Mouse (Mus musculus) erythroblast, embryonic 14.5 days (primary cell): ENCODE measurements around the gene Rtp4. TPM values are rescaled to one million over a fixed set of nuclear protein-coding genes. Genes with fewer than 3 reads are reported as not detected.

Experiments used
- H3K27me3 ChIP-seq: 2 replicates; pipeline ENCODE4 v1.6.1; 2012; ENCODE audit warnings: inconsistent platforms; ENCODE audit not compliant: control insufficient read depth
- H3K36me3 ChIP-seq: 2 replicates; pipeline ENCODE4 v1.6.1; 2012; ENCODE audit warnings: mild to moderate bottlenecking, inconsistent platforms; ENCODE audit not compliant: control insufficient read depth
- H3K4me1 ChIP-seq: 2 replicates; pipeline ENCODE4 v1.6.1; 2012; ENCODE audit warnings: inconsistent platforms; ENCODE audit not compliant: control insufficient read depth
- H3K4me3 ChIP-seq: replicated peaks from 2 replicates; pipeline ENCODE3; 2012; ENCODE audit warnings: moderate library complexity, mild to moderate bottlenecking, inconsistent platforms
- H3K9me3 ChIP-seq: 2 replicates; pipeline ENCODE4 v1.6.1; 2012; ENCODE audit warnings: low read length, inconsistent platforms, mixed read lengths; ENCODE audit not compliant: control insufficient read depth
- GATA1 ChIP-seq: IDR thresholded peaks from 2 replicates; pipeline ENCODE4 v1.6.1; 2012; ENCODE audit warnings: low read length, inconsistent platforms, mixed read lengths
- TAL1 ChIP-seq: IDR thresholded peaks from 3 replicates; pipeline ENCODE4 v1.6.1; 2012; ENCODE audit warnings: low read length, inconsistent platforms, mixed read lengths
- polyA plus RNA-seq: library from polyadenylated mRNA; stranded (reverse); fragments of >175 nt; gene quantifications from 2 replicates; pipeline ENCODE4 v1.2.3, GENCODE M21; 2012

Rtp4 gene
- polyA plus RNA-seq, 1 experiment = 0.02 TPM

GRCm38 (mm10) chr16:23592501-23592900, 72.4 kb downstream of the Rtp4 start:
- TF ChIP-seq GATA1 = no peak
- no peak for TF ChIP-seq TAL1
- no peaks in the 10 kb centered on the region for H3K4me1 ChIP-seq
- no peaks in the 10 kb centered on the region for H3K27me3 ChIP-seq

DNA sequence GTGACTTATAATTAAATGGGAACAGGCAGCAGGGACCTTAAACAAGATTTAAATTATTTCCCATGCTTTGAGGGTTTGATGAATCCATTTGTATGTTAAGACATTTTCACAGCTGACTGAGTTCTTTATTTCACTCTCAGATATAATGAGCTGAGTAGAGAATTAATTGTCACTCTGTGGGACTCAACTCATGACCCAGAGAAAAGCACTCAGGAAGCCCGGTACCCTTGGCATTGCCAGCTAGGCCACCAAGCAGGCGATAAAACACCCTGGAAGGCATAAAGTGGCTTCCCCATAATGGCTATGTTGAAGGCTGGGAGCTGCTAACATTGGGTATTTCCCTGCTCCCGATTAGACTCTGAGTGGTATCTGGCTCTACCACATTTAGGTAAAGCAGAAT, 76.6 kb downstream of the Rtp4 start:
- no peak for TF ChIP-seq TAL1
- no peak for TF ChIP-seq GATA1
- no peaks in the 10 kb centered on the region for H3K36me3 ChIP-seq
- H3K4me1 ChIP-seq = no peaks in the 10 kb centered on the region
- no peak overlapping the region for H3K4me3 ChIP-seq
- no peaks in the 10 kb centered on the region for H3K27me3 ChIP-seq
- no peaks in the 10 kb centered on the region; the same call in 1 of the 2 replicates for H3K9me3 ChIP-seq

More at GRCm38 (mm10) chr16:23592501-23592900, 72.4 kb downstream of the Rtp4 start:
- H3K36me3 ChIP-seq = no peaks in the 10 kb centered on the region
- H3K4me3 ChIP-seq = no peak overlapping the region
- no peaks in the 10 kb centered on the region for H3K9me3 ChIP-seq

DNA sequence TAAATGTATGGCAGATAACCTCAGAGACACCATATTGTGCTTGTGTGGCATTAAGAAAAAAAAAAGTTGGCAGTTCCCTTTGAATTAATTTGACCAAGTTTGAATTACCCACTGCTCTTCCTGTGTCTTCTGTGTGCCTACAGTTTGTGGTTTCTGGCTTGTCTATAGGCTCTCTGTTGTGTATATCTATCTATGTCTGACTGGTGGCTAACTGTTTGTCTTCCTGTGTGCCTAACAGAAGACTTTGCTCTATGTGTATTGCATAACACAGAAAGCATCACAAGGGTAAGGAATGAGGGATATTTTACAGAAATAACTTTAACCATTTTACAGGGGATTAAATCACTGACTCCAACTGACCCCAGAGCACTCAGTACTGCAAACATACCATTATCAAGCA, 77.9 kb downstream of the Rtp4 start:
- TF ChIP-seq TAL1 = no peak
- TF ChIP-seq GATA1 = no peak
- Histone ChIP-seq H3K4me1 (no peaks in the 10 kb centered on the region), H3K27me3 (no peaks in the 10 kb centered on the region), H3K36me3 (no peaks in the 10 kb centered on the region), H3K9me3 (no peaks in the 10 kb centered on the region; the same call in 1 of the 2 replicates), H3K4me3 (no peak overlapping the region)

GRCm38 (mm10) chr16:23606220-23606619, 86.1 kb downstream of the Rtp4 start:
- no peak for TF ChIP-seq TAL1
- no peak overlapping the region for H3K4me3 ChIP-seq

GRCm38 (mm10) chr16:23606651-23607050, 86.6 kb downstream of the Rtp4 start:
- no peaks in the 10 kb centered on the region for H3K9me3 ChIP-seq
- no peaks in the 10 kb centered on the region for H3K4me1 ChIP-seq
- TF ChIP-seq TAL1 (no peak), GATA1 (no peak)
- H3K36me3 ChIP-seq = no peaks in the 10 kb centered on the region
- H3K4me3 ChIP-seq = no peak overlapping the region
- no peaks in the 10 kb centered on the region for H3K27me3 ChIP-seq

More at GRCm38 (mm10) chr16:23606220-23606619, 86.1 kb downstream of the Rtp4 start:
- H3K36me3 ChIP-seq = no peaks in the 10 kb centered on the region
- H3K27me3 ChIP-seq = no peaks in the 10 kb centered on the region
- H3K4me1 ChIP-seq = no peaks in the 10 kb centered on the region
- H3K9me3 ChIP-seq = no peaks in the 10 kb centered on the region

DNA sequence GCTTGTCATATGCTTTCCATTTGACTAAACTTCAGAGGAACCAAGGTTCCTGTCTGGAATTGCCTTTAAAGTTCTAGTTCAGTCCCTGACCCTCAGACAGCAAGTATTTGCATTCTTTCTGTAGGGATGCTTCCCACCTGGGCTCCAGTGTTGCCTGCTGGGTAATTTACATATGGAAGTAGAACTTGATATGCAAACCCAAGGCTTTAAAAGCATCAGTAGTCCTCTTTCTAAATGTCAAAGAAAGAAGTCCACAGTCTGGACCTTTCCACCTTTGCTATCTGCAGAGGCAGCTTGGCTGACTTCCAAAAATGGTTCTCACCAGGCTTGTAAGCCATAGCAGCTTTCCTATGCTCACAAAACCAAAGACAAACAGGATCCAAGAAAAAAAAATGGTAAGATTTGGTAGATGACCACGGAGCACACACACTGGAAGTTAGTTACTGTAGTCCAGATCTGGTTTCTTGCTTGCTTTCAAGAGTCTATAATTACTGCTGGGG, 87.9 kb downstream of the Rtp4 start:
- Histone ChIP-seq H3K27me3 (no peaks in the 10 kb centered on the region), H3K9me3 (no peaks in the 10 kb centered on the region), H3K4me3 (no peak overlapping the region), H3K36me3 (no peaks in the 10 kb centered on the region), H3K4me1 (no peaks in the 10 kb centered on the region)
- TF ChIP-seq TAL1 (no peak), GATA1 (no peak)

DNA sequence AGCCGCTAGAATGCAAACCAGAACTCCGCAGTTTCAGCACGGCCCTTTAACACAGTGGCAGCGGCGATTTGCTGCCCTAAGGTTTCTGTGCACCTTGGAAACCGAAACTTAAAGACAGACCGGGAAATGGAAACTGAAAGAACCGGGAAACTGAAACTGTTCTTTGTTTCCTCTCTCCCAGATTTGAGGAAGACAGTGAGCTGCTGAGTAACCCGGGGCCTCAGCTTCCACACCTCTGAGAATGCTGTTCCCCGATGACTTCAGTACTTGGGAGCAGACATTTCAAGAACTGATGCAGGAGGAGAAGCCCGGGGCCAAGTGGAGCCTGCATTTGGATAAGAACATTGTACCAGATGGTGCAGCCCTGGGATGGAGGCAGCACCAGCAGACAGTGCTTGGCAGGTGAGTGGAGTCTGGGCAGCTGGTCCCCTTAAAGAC, 89.7 kb downstream of the Rtp4 start:
- Histone ChIP-seq H3K9me3 (no peaks in the 10 kb centered on the region), H3K36me3 (no peaks in the 10 kb centered on the region), H3K4me1 (no peaks in the 10 kb centered on the region), H3K27me3 (no peaks in the 10 kb centered on the region), H3K4me3 (no peak overlapping the region)
- TF ChIP-seq TAL1 (no peak), GATA1 (no peak)

DNA sequence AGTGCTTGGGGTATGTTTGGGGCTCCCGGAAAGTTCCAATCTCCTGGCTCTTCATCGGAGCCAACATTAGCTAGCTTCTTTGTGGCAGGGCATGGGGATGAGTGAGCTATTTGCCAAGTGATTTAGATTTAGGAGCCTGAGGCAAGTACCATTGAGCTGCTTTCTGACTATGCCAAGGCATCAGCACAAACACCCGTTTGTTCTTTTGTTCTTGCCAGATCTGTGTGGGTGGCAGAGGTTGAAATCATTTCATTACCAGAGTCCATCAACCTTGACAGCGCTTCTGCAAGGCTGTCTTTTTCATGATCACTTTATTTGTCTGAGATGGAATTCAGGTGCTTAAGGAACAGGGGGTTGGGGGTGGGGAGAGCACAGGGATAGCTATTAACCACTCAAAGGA, 104.1 kb downstream of the Rtp4 start:
- no peaks in the 10 kb centered on the region for H3K27me3 ChIP-seq
- TF ChIP-seq TAL1 (no peak), GATA1 (no peak)
- H3K4me1 ChIP-seq = no peaks in the 10 kb centered on the region
- H3K4me3 ChIP-seq = no peak overlapping the region
- no peaks in the 10 kb centered on the region for H3K36me3 ChIP-seq
- no peaks in the 10 kb centered on the region for H3K9me3 ChIP-seq

DNA sequence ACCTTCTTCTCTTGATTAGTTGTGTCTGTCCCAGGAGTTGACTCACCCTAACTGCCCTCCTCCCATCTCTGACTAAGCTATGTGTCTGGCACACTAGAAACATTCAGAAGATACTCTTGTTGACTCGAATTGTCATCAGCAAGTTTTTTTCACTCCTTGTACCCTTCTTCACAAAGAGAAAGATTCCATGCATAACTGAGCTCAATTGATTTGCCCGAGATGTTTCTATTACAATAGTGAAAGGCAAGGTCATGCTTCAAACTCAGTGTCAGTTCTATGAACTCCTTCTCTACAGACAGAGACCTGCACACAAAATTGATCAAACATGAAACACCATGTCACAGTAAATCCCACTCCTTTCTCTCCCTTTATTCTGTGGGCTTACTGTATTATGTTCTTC, 111.4 kb downstream of the Rtp4 start:
- Histone ChIP-seq H3K36me3 (no peaks in the 10 kb centered on the region), H3K9me3 (no peaks in the 10 kb centered on the region), H3K4me1 (no peaks in the 10 kb centered on the region), H3K4me3 (no peak overlapping the region), H3K27me3 (no peaks in the 10 kb centered on the region)
- TF ChIP-seq TAL1 = no peak
- no peak for TF ChIP-seq GATA1

DNA sequence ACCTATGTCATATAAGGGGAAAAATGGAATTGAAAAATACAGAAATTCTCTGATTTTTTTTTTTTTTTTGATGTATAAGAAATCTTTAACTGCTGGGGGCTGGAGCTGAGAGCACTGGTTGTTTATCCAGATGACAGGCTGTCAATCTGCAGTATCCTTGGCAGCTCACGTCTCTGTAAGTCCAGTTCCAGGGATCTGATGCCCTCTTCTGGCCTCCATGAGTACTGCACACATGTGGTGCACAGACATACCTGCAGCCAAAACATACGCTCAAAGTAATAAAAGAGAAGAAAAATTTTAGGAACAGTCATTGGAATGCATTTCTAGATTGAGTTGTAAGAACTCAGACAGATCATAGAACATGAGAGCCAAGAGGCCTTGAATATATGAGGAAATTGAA, 112.6 kb downstream of the Rtp4 start:
- no peaks in the 10 kb centered on the region for H3K9me3 ChIP-seq
- no peaks in the 10 kb centered on the region for H3K27me3 ChIP-seq
- H3K4me1 ChIP-seq = no peaks in the 10 kb centered on the region
- TF ChIP-seq GATA1 (no peak), TAL1 (no peak)
- H3K4me3 ChIP-seq = no peak overlapping the region
- H3K36me3 ChIP-seq = no peaks in the 10 kb centered on the region
